Mouse (Mus musculus) c-Kit-positive CD71-negative TER-119-negative erythroid progenitor cells, embryonic 14.5 days (primary cell): ENCODE measurements at regions not wholly inside any gene's neighbourhood (a gene's known extent, or its start where the extent isn't known, plus 50 kb on each side); places are given as distances from the start of the nearest gene placed in this dataset.

Source experiments
- DNase-seq: peaks from one replicate; pipeline ENCODE4 v3.0.0-alpha.2; 2013; ENCODE audit warnings: low read depth

DNA sequence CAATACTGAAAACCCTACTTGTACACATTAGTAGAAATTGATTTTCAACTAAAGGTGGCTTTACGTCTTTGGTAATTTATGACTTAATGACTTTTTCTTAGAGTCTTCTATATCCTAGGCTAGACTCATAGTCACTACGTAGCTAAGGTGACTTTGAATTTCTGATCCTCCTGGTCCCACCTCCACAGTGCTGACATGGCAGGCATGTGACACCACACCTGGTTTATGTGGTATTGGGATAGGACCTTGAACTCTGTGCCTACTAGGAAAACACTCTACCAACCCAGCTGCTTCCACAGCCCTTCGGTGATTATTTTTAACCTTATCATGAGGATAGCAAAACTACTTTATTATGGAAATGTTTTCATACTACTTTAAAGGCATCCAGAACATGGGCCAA lies 51.5 kb upstream of the D7Ertd443e start:
- no peak for DNase-seq

DNA sequence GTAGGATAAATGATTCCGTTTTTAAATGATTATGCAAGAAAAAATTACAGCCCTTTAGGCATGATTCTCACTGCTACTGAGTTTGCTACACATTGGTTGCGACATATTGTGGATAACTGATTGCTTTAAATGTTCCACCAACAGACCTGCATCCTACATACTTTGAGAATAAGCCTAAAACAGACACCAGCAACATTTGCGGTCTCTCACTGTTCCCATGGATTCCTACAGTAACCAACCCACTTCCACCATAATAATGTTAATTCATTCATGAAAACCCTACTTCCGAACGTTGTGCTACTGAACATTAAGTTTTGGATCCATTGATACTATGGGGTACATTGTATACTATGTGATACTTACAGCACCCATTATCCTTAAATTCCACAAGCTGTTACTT lies 53.8 kb upstream of the D7Ertd443e start:
- no peak for DNase-seq

DNA sequence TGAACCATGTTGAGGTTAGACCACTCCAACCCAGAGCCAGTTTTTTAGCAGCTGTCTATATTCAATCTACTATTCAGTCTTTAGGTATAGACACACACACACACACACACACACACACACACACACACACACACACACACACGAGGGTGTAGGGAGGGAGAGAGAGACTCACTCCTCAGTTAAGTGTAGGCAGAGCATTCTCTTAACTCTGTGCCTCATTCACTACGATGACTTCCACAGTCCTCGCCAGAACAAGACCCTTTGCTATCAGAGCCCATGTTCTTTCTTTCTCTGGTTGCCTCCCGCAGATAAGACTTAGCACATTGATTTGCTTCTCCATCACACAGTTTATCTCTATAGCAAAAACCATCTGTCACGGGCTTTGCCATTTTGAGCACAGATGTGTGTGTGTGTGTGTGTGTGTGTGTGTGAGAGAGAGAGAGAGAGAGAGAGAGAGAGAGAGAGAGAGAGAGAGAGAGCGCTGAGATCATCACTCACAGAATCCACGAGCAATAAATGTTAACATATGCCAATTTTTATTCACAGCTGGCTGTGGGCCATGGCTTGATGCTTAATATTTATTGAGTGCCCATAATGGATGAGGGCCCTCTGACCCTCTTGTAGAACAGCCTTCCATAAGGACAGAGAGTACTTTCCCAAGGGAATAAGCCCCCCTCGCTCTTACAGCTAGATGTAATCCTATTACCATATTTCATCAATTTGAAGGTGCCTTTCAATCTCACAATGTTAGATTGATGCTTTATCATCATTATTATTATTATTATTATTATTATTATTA lies 59.7 kb upstream of the D7Ertd443e start:
- no peak for DNase-seq

DNA sequence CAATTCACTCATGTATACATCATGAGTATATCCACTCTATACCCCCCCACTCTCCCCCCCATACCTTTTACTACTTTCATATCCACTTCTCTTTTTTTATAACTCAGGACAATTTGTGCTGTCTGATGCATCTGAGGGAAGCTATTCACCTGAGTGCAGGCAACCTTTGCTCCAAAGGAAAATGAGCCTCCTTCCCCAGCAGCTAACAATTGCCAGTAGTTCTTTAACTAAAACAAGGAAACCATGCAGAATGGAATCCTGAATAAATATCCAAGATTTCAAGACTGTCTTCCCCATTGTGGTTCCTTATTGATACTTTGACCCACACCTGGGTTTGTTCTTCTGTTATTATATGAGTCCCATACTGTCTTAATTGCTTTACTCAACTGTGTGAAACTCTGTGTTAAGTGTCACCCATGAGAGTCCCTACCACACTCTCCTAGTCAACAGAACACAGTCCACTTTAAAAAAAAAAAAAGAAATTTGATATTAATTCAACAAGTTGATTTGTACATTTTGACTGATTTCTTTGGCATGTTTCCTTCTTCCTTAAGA lies 62.3 kb upstream of the D7Ertd443e start:
- no peak for DNase-seq

DNA sequence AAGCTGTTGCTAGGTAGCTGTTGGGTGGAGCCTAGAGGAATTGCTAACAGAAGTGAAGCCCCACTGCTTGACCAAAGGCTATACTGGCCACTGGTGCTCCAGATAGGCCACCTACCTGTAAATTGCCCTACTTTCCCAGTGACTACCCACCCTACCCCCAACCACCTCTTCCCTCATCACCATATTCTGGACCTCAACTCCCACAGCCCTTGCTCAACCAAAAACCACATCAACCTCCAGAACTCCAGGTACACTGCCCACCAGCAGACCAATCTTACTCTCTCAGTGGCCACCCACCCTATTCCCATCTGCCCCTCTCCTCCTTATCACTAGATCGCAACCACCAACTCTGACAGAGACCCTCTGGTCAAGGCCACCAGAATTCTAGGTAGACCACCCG lies 63.4 kb upstream of the D7Ertd443e start:
- no peak for DNase-seq

DNA sequence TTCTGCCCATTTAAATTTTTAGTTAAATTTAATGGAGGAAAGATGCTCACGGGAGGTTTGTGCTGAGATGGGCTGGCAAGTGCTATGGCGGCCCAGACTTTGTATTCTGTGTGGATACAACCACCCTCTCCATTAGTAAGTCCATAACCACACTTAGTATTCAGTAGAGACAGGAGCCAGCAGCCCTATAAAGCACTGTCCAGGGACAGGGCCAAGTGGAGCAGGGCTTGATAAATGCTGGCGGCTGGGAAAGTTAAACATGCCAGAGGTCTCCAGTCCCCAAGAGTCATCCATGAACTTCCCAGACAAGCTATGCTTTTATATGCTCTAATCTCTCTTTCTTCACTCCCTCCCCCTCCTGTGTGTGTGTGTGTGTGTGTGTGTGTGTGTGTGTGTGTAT lies 77.2 kb upstream of the D7Ertd443e start:
- DNase-seq: no peak

DNA sequence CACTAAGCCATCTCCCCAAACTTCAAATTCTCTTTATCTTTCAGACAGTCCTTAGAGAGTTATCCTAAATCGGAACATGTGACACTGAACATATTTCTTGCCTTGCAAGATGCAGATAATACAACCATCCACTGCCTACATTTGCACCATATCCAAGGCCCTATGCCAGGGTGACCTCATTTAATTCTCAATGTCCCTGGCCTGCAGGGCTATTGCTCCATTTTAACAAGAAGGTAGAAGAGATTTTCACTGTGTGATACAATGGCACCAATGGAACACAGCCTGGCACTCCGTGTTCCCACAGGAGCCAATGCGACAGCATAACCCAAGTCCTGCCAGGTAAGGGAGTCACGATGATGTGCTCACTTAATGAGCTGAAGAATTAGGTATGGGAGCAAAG lies 77.9 kb upstream of the D7Ertd443e start:
- no peak for DNase-seq

DNA sequence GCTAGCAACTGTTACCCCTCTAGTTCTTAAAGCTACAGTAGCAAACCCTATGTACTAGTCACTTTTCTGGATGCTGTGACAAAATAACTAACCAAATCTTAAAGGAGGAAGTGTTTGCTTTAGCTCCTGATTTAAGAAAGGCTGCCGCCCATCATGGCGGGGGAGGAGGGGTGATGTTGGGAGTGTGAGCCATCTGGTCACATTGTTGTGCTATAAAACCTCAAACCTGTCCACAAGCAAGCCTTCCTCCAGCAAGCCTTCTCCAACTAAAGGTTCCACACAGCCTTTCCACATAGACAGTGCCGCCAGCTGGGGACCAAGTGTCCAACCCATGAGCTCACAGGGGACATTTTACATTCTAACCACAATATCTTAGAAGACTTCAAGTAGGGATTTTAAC lies 81.8 kb upstream of the D7Ertd443e start:
- DNase-seq: no peak

DNA sequence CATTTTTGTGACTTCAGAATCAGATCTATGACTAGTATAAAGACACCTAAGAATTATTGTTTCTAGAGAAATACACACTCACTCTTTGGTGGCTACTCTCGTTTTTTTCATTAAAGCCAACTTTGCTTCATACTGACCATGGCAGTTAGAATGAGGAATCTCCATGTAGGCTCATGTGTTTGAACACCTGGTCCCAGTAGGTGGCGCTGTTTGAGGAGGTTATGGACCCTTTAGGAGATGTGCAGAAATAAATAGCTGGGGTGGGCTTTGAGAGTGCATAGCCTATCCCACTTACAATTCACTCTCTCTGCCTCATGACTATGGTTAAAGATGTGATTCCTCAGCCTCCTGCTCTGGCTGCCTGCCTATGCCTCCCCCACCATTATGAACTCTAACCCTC lies 85.8 kb upstream of the D7Ertd443e start:
- DNase-seq: peak; percentile 41

DNA sequence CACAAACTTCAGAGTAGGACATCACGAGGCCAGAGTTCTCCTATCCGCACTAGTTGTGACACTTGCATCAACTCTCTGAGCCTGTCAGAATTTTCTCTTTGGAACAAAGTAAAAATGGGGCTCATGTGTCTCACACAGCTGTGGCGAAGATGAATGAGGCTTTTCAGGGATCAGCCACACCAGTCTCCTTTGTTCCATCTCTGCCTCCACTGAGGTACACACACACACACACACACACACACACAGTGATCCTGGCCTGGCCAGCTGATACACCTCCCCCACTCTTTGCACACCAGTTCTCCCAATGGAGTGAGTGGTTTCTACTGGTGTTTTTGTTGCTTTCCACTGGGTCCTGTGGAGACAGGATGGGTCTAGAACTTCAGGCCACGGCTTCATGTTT lies 105.9 kb upstream of the D7Ertd443e start:
- DNase-seq: no peak

DNA sequence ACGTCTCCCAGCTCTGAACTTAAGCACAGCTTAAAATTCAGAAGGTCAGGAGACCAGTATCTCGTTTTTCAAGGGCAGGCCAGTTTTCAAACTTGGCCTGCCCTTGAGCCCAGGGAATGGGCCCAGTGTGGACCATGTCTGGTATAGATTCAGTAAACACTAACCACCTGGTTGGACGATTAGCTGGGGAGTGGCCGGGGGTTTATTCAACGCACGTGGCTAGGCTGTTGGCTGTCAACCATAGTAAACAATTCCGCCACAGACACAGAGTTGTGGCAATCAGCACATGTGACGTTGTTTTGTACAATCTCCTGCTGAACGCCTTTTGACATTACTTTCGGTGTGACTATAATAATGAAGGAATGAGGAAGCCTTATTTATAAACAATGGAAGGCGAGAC lies 111.8 kb upstream of the D7Ertd443e start:
- DNase-seq: no peak

DNA sequence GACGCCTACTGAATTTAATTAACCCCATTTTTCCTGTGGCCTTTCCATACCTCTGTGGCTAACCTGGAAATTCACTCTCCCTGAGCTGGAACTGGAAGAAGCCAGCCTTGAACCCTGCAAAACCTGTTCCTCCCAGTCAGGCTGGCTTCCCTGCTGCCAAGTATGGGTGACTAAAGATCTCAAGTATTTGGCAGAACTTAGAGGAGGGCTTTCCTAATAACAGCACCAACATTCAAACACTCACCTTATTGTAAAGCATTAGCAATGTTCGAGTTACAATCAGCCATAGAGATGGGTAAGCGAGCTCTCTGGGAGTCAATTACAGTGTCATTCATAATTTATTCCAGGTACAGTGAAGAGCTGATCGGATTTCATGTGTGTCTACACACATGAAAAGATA lies 112.4 kb upstream of the D7Ertd443e start:
- DNase-seq: no peak

DNA sequence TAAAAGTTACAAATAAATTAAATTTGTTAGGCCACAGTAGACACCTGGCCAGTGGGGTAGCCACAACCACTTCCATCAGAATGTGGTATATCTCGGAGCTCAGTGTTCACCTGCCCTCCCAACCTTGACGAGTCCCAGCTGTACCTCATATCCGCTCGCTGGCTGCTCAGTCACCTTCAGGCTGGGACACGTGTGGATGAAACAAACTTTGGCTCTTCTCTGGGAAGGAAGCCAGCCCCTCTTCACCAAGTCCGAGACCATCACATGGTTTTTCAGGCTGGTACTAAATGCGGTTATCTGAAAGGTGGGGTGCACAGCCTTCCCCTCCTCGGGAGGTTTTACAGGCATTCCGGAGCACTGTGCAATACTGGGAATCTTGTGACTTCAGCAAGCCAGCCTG lies 113.3 kb upstream of the D7Ertd443e start:
- DNase-seq: no peak

DNA sequence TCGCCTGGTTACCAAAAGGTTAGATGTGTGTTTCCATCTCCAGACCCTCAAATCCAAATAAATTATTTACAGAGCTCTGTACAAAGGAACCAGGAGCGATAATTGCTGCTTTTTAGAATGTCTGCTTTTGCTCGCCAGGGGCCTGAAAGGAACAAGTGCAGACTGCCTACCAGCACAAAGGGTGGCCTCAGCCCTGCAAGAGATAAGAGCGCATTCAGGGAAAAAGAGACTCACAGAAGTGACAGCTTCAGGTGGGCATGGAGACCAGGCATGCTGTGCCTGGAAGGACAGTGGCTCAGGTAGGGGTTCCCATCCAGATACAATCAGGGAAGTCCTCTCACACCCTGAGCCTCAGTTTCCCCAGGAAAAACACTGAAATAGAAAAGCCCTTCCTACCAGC lies 114.0 kb upstream of the D7Ertd443e start:
- DNase-seq: no peak

DNA sequence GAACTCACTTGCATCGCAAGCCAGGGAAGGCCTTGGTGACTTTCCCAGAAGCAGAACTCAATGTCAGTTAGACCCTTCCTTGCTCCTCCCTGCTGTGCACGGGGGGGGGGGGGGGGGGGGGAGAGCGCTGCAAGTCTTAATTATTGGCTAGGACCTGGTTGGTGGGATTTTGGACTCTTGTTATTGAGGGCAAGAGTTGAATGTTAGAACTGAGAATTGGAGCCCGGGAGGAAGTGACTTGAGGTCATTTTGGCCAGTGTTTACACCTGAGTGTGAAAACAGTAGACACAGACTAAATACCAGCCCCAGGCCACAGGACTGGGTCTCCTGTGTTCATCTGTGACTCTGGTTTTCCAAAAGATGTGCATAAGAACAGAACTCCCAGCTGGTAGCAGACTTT lies 114.7 kb upstream of the D7Ertd443e start:
- no peak for DNase-seq

DNA sequence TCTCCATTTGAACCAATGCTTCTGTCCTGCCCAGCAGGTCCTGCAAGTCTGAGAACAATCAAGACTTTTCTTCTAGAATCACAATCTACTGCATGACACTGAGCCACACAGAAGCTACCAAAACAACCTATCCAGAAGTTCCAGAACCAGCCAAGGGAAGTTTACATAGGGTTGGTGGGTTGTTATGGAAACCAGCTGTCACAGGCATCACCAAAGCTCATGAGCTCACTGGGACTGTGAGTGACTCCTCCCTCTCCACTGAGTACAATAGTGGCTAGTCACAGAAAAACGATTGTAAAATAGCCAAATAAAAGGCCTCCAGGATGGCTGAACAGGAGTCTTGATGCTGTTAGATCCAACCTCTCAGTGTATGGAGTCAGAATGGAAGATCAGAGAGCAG lies 115.6 kb upstream of the D7Ertd443e start:
- no peak for DNase-seq

DNA sequence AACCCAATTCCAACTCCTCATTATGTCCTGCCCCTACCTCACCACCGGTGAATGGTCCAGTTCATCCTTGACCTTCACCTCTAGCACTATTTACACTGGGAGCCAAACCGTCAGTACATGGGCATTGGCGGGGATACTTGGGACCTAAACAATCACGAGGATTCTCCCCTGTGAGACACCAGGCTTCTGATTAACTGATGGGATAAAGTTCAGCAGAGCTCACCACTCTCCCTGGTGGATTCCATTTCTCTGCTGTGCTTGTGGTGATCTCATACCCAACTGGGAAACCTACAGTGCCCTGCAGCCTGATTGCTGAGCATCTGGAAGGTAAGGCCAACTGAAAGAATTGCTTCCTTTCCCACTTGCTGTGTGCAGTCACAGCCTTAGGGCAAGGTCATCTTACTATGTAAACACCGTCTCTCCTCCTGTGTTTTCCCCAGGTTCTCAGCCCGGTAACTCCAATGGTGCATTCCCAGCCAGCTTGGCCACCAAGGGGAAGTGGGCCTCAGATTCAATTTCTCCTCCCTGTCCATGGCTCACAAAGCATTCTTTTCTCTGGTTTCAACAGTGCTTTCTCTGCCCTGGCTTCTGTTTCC lies 125.0 kb upstream of the D7Ertd443e start:
- no peak for DNase-seq

DNA sequence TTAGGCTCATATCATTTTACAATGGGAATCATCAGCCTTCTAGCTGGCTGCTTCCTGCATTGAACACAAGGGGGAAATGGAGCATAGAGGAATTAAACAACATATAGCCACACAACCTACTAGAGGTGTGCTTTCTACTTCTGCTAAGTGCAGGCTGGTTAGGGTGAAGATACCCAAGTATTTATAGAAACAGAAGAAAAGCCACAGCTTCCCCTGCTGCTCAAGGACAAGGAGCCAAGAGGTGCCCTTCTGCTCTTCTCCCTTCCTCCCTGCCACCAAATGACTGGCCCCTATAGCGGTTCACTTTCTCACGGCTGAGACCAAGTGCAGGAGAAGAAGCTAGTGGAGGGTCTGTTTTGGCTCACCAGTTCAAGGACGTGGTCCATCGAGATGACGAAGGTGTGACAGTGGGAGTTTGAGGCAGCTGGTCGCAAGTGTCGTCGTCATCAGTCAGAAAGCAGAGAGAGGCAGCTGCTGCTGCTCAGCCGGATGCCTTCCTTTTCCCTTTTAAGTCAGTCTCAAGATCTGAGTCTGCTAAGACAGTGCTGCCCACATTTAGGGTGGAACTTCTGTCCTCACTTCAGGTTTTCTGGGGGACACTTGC lies 134.0 kb upstream of the D7Ertd443e start:
- DNase-seq: no peak

DNA sequence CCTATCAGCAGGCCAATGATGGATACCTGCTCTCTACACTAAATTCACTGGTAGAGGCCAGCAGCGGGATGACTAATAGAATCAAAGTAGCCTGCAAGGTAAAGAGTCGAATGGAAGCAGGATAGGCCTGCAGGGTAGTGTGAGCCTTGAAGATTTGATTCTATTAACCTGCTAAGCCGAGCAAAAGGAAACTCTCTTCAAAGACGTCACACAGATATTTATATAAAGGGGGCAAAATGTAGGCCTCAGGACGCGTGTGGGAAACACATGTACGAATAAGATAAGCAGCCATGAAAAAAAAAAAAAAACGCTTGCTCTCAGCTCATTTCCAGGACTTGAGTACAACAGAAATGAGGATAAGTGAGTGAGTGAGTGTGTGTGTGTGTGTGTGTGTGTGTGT lies 138.4 kb upstream of the D7Ertd443e start:
- DNase-seq: no peak

DNA sequence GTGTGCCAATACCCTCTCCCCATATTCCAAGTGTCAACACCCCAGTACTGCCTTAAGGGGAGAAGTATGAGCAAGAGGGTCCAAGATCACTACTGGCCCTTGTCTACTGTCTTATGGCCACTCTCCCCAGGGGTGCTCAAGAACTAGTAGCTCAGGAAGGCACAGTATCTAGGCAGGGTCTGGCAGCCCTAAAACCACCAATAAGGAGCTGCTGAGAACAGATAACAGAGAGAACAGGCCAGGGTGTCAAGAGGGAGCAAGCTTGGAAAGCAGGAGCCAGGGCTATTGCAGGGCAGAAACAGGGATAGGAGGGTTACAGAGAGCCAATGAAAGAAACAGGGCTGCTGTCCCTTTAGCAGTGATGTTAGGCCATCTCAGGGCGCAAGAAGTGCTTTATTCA lies 139.6 kb upstream of the D7Ertd443e start:
- DNase-seq: no peak

DNA sequence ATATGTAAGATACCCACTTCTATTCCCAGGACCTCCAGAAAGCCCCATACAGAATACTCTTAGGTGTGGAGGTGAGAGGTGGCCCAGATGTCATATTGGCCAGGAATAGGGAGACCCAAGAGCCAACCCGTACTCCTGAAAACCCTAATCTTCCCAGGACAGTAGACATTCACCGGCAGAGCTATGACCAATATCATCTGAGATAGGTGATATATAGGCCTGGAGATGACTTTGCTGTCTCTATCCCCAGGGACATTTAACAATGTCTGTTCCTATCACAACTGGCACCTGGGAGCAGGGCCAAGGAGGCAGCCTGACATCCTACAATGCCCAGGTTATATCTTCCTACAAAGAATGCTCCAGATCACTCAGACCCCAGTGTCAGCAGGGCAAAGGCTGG lies 140.0 kb upstream of the D7Ertd443e start:
- no peak for DNase-seq

DNA sequence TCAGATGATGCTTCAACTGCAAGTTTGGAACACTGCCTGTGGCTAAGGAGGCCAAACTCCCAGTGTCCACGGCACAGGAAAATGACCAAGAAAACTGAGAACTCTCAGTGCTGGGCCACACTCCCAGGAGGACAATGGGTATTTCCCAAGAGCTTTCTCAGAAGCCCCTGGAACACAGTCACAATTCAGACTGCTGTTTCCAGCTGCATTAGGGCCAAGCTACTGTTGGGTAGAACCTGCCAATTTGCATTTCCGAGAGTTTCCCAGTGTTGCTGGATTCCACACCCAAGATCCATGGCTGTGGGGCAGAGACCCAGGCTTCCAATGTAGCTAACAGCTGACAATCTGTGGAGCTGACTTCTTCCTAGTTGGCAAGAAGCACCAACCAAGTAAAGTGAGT lies 141.9 kb upstream of the D7Ertd443e start:
- DNase-seq: no peak

DNA sequence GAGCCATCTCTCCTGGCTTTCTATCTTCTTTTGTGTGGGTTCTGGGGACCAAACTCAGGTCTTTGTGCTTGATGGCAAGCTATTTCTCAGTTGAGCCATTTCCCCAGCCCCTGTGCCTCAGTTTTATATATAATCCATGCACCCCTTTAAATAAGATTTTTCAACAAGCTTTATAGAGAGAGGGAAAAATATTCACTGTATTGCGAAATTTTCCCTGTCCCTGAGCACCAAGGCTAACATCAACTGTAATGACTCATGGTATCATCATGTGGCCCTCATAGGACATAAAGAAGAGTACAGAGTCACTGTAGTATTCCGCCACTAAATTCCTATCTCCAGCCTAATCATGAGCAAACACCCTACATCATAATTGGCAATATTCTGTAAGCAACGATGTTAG lies 142.4 kb upstream of the Dock1 start:
- no peak for DNase-seq
